Mouse (Mus musculus) liver, postnatal 0 days (tissue): ENCODE measurements around the gene Srsf6. TPM values are rescaled to one million over a fixed set of nuclear protein-coding genes. Genes with fewer than 3 reads are reported as not detected.
A peak's percentile ranks its signal among the peaks of the same experiment; 100 is the strongest.

ENCODE experiments used
- ATAC-seq: fragments of 200-750 bp; cut with Nextera tagmentation; 2 replicates; pipeline ENCODE4 v1.8.0; 2017; ENCODE audit warnings: mild to moderate bottlenecking, moderate library complexity
- DNase-seq: peaks from one replicate; pipeline ENCODE4 v3.0.0-alpha.2; 2016
- H3K27ac ChIP-seq: fragments of 300-500 bp; sonication (generic); 2 replicates; pipeline ENCODE4 v1.5.1; 2014; ENCODE audit warnings: antibody characterized with exemption, moderate library complexity, mild to moderate bottlenecking, low read depth
- H3K27me3 ChIP-seq: fragments of 300-500 bp; sonication (generic); 2 replicates; pipeline ENCODE4 v1.6.1; 2014; ENCODE audit warnings: low read length, control low read depth, mixed read lengths; ENCODE audit not compliant: insufficient read depth
- H3K36me3 ChIP-seq: fragments of 300-500 bp; sonication (generic); replicated peaks from 2 replicates; pipeline ENCODE4 v1.6.1; 2014; ENCODE audit warnings: mild to moderate bottlenecking, control low read depth, low read length, moderate library complexity, mixed read lengths; ENCODE audit not compliant: insufficient read depth
- H3K4me1 ChIP-seq: fragments of 300-500 bp; sonication (generic); 2 replicates; pipeline ENCODE4 v1.6.1; 2014; ENCODE audit warnings: antibody characterized with exemption, mild to moderate bottlenecking, control low read depth; ENCODE audit not compliant: insufficient read depth
- H3K4me2 ChIP-seq: fragments of 300-500 bp; sonication (generic); 2 replicates; pipeline ENCODE4 v1.6.1; 2014; ENCODE audit warnings: low read depth, mild to moderate bottlenecking, low read length, moderate library complexity, mixed read lengths
- H3K4me3 ChIP-seq: fragments of 300-500 bp; sonication (generic); 2 replicates; pipeline ENCODE4 v1.5.1; 2014; ENCODE audit warnings: low read depth, low read length
- H3K9ac ChIP-seq: fragments of 300-500 bp; sonication (generic); replicated peaks from 2 replicates; pipeline ENCODE4 v1.6.1; 2014; ENCODE audit warnings: mild to moderate bottlenecking, moderate library complexity
- H3K9me3 ChIP-seq: fragments of 300-500 bp; sonication (generic); 2 replicates; pipeline ENCODE4 v1.6.1; 2016; ENCODE audit warnings: mild to moderate bottlenecking, control low read depth, low read length, mixed read lengths
- CTCF ChIP-seq: sonication (generic); IDR thresholded peaks from 2 replicates; pipeline ENCODE4 v1.5.1; 2016; ENCODE audit warnings: antibody characterized with exemption, low read depth
- EP300 ChIP-seq: IDR thresholded peaks from 2 replicates; pipeline ENCODE4 v1.6.1; 2016; ENCODE audit warnings: antibody characterized with exemption, low read depth, mild to moderate bottlenecking
- WGBS: fragments of 180-500 bp; shearing (Covaris S2); extraction: QIAGEN DNeasy Blood & Tissue Kit; methylation state at CpG from one replicate; pipeline ENCODE4 v1.1.7; 2014; ENCODE audit not compliant: insufficient replicate concordance; 5-methylcytosine and 5-hydroxymethylcytosine counted together
- polyA plus RNA-seq: library from polyadenylated mRNA; unstranded; fragments of >200 nt; fragmentation: Nextera tagmentation; extraction: Ambion mirVana; gene quantifications from 2 replicates; pipeline ENCODE4 v1.2.1, GENCODE M21; 2015

Gene Srsf6
- polyA plus RNA-seq, 1 experiment from 2014 or later = 56.3 TPM

- 83% methylated on average over 2 of the region's 2 CpGs for WGBS
- Histone ChIP-seq H3K27ac (no peak overlapping the region), H3K27me3 (no peaks in the 10 kb centered on the region), H3K36me3 (no peaks in the 10 kb centered on the region), H3K4me2 (no peak overlapping the region), H3K9ac (no peak overlapping the region), H3K4me3 (no peak overlapping the region), H3K4me1 (no peaks in the 10 kb centered on the region), H3K9me3 (no peaks in the 10 kb centered on the region)
- DNase-seq = no peak
- ATAC-seq = no peak
- no peak for TF ChIP-seq EP300
- TF ChIP-seq CTCF = no peak
Observed at GRCm38 (mm10) chr2:162966734-162967133, 35.4 kb downstream of the Srsf6 start.

- no peak overlapping the region for H3K9ac ChIP-seq
- H3K4me1 ChIP-seq = peaks cover 3% of the 10 kb centered on the region
- H3K27ac ChIP-seq = no peak overlapping the region
- no peaks in the 10 kb centered on the region for H3K9me3 ChIP-seq
- DNase-seq (peak; percentile 60), ATAC-seq (peak; percentile 47; the same call in 1 of the 2 replicates)
- no peak for TF ChIP-seq EP300
- TF ChIP-seq CTCF = peak; percentile 89
- 29% methylated on average over 2 of the region's 5 CpGs for WGBS
- H3K4me2 ChIP-seq = no peak overlapping the region
- H3K36me3 ChIP-seq = no peaks in the 10 kb centered on the region
- H3K4me3 ChIP-seq = no peak overlapping the region
- no peaks in the 10 kb centered on the region for H3K27me3 ChIP-seq
Observed at GRCm38 (mm10) chr2:162968357-162968756, 37.0 kb downstream of the Srsf6 start.

GRCm38 (mm10) chr2:162969101-162969500, 37.8 kb downstream of the Srsf6 start:
- Histone ChIP-seq H3K4me2 (no peak overlapping the region), H3K27ac (no peak overlapping the region), H3K4me1 (peaks cover 8% of the 10 kb centered on the region), H3K27me3 (no peaks in the 10 kb centered on the region), H3K9ac (no peak overlapping the region), H3K9me3 (no peaks in the 10 kb centered on the region), H3K36me3 (no peaks in the 10 kb centered on the region), H3K4me3 (no peak overlapping the region)
- ATAC-seq (no peak), DNase-seq (no peak)
- 71% methylated on average over 3 of the region's 3 CpGs for WGBS
- TF ChIP-seq EP300 (no peak), CTCF (no peak)

GRCm38 (mm10) chr2:162970896-162971295, 39.6 kb downstream of the Srsf6 start:
- Histone ChIP-seq H3K27ac (no peak overlapping the region), H3K4me1 (peaks cover 8% of the 10 kb centered on the region), H3K27me3 (no peaks in the 10 kb centered on the region), H3K9ac (no peak overlapping the region), H3K9me3 (no peaks in the 10 kb centered on the region), H3K4me3 (no peak overlapping the region), H3K36me3 (no peaks in the 10 kb centered on the region), H3K4me2 (no peak overlapping the region)
- DNase-seq (no peak), ATAC-seq (no peak)
- TF ChIP-seq CTCF = no peak
- TF ChIP-seq EP300 = no peak
- 72% methylated on average over 6 of the region's 6 CpGs for WGBS

GRCm38 (mm10) chr2:162972752-162973151, 41.4 kb downstream of the Srsf6 start:
- WGBS = 13% methylated on average over 7 of the region's 7 CpGs
- peak; percentile 44 for DNase-seq
- Histone ChIP-seq H3K27ac (peak overlapping the region; percentile 60), H3K4me3 (no peak overlapping the region), H3K4me2 (no peak overlapping the region), H3K9me3 (no peaks in the 10 kb centered on the region), H3K9ac (no peak overlapping the region), H3K4me1 (peaks cover 8% of the 10 kb centered on the region), H3K36me3 (no peaks in the 10 kb centered on the region), H3K27me3 (no peaks in the 10 kb centered on the region)
- ATAC-seq = peak; percentile 89
- TF ChIP-seq EP300 (peak; percentile 81; the same call in 1 of the 2 replicates), CTCF (no peak)

GRCm38 (mm10) chr2:162973206-162973605, 41.9 kb downstream of the Srsf6 start:
- ATAC-seq = peak; percentile 52
- 53% methylated on average over 5 of the region's 5 CpGs for WGBS
- DNase-seq = no peak
- H3K27me3 ChIP-seq = no peaks in the 10 kb centered on the region
- H3K4me3 ChIP-seq = no peak overlapping the region
- H3K4me1 ChIP-seq = peaks cover 8% of the 10 kb centered on the region
- TF ChIP-seq EP300 (no peak), CTCF (no peak)
- H3K36me3 ChIP-seq = no peaks in the 10 kb centered on the region
- H3K9me3 ChIP-seq = no peaks in the 10 kb centered on the region
- H3K4me2 ChIP-seq = no peak overlapping the region
- peak overlapping the region; percentile 60 for H3K27ac ChIP-seq
- H3K9ac ChIP-seq = no peak overlapping the region

GRCm38 (mm10) chr2:162973637-162974036, 42.3 kb downstream of the Srsf6 start:
- Histone ChIP-seq H3K36me3 (no peaks in the 10 kb centered on the region), H3K9me3 (no peaks in the 10 kb centered on the region), H3K27me3 (no peaks in the 10 kb centered on the region), H3K4me2 (no peak overlapping the region), H3K4me3 (no peak overlapping the region), H3K27ac (no peak overlapping the region), H3K4me1 (peaks cover 8% of the 10 kb centered on the region), H3K9ac (no peak overlapping the region)
- 42% methylated on average over 11 of the region's 11 CpGs for WGBS
- ATAC-seq (no peak), DNase-seq (no peak)
- TF ChIP-seq CTCF (no peak), EP300 (no peak)
